Mouse (Mus musculus) central nervous system, embryonic 14 days (tissue): ENCODE results near the gene Sdhb. TPM values are rescaled to one million over a fixed set of nuclear protein-coding genes. Genes with fewer than 3 reads are reported as not detected.

Experiments used
- polyA plus RNA-seq: library from polyadenylated mRNA; depleted of rRNA; stranded (reverse); fragments of >200 nt; gene quantifications from 2 replicates; pipeline ENCODE4 v1.2.3, GENCODE M21; 2012; rRNA removed

Sdhb gene
- polyA plus RNA-seq, result 229 and 247 TPM in 2 replicates

GRCm38 (mm10) chr4:140960781-140961466 is at the start of gene Sdhb:
Gene Sdhb, plus strand, starts transcription at chr4:140961203.

DNA sequence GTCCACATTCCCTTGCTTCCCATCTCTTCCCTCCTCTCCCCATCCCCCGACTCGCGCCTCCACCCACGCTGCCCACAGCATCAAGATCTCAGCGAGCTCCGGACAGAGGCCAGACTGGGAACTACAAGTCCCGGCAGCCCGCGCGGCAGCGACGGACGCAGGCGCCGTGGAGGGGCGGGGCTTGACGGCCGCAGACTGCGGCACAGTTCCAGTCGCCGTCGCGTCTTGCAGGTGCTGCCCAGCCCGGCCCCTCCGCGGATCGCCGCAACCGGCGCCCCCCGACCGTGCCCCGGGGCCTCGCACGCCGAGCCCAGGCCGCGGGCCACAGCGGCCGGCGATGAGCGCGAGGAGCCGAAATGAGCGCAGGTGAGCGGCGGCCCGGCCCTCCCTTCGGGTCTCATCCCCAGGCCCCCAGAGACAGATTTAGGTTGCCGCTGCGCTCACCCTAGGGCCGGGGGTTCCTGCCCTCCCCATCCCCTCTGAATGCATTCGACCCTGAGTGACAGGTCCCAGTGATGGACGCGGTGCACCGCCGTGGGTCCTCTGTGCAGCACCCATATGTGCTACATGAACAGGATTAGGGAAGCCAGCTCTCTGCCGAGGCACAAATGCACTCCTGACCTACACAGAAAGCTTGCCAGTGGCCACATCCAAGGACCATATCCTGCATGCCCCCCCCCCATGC is 25.9 kb downstream of the Sdhb start, which contains the start of gene Atp13a2:
Atp13a2 (plus strand) TSS at position 163 of the 685 bp plus-strand sequence.

GRCm38 (mm10) chr4:141010118-141010517 is 49.1 kb downstream of the Sdhb start, which contains the start of gene Mfap2:
Gene Mfap2, plus strand, starts transcription at chr4:141010418.

Other genes with a start within 250 kb of the Sdhb start
- gene Padi6, start 218.6 kb upstream of the Sdhb start, polyA plus RNA-seq, result 0.05 TPM in 1 of 2 replicates, not detected in the other
- gene Padi4, start 187.0 kb upstream of the Sdhb start, polyA plus RNA-seq, result 0.11 and 0.12 TPM in 2 replicates
- 0.08 TPM in 1 of 2 replicates, not detected in the other for gene Padi3, start 150.6 kb upstream of the Sdhb start, polyA plus RNA-seq
- gene Padi1, start 115.4 kb upstream of the Sdhb start, polyA plus RNA-seq, result 0.07 and 0.10 TPM in 2 replicates
- gene Padi2, start 54.9 kb upstream of the Sdhb start, polyA plus RNA-seq, result 0.36 and 1.0 TPM in 2 replicates
- gene Atp13a2, start 25.7 kb downstream of the Sdhb start, polyA plus RNA-seq, result 189 and 190 TPM in 2 replicates
- 234 and 286 TPM in 2 replicates for gene Mfap2, start 49.2 kb downstream of the Sdhb start, polyA plus RNA-seq
- 37.7 and 38.0 TPM in 2 replicates for gene Crocc, start 99.3 kb downstream of the Sdhb start, polyA plus RNA-seq
- 56.3 and 65.6 TPM in 2 replicates for gene Necap2, start 117.2 kb downstream of the Sdhb start, polyA plus RNA-seq
- 0.02 and 0.06 TPM in 2 replicates for gene Spata21, start 127.1 kb downstream of the Sdhb start, polyA plus RNA-seq
- gene Szrd1, start 178.6 kb downstream of the Sdhb start, polyA plus RNA-seq, result 35.4 and 41.9 TPM in 2 replicates
- gene Fbxo42, start 186.7 kb downstream of the Sdhb start, polyA plus RNA-seq, result 24.1 and 24.2 TPM in 2 replicates